Mouse (Mus musculus): ENCODE data around the gene Fbxw8. TPM values are rescaled to one million over a fixed set of nuclear protein-coding genes. Genes with fewer than 3 reads are reported as not detected.

Gene Fbxw8
- polyA plus RNA-seq (2015; fragmentation: Nextera tagmentation; extraction: Ambion mirVana) = 17.7 and 19.2 TPM in 2 replicates

GRCm38 (mm10) chr5:118154839-118155564 is at the start of gene Fbxw8:
Gene Fbxw8, minus strand, starts transcription at chr5:118155464.

GRCm38 (mm10) chr5:118164581-118164980 is 9.3 kb upstream of the Fbxw8 start, which contains the start of gene Hrk:
Gene Hrk, plus strand, starts transcription at chr5:118164648.

GRCm38 (mm10) chr5:118027698-118028190 is 127.5 kb downstream of the Fbxw8 start, which contains the start of gene Tesc:
Gene Tesc, plus strand, starts transcription at chr5:118027743.

Other genes starting within 250 kb of the Fbxw8 start
- gene Fbxo21, start 178.7 kb downstream of the Fbxw8 start, polyA plus RNA-seq (2015; fragmentation: Nextera tagmentation; extraction: Ambion mirVana) = 39.8 and 63.5 TPM in 2 replicates
- gene Tesc, start 127.7 kb downstream of the Fbxw8 start, polyA plus RNA-seq (2015; fragmentation: Nextera tagmentation; extraction: Ambion mirVana) = 90.8 and 137 TPM in 2 replicates
- gene Hrk, start 9.2 kb upstream of the Fbxw8 start, polyA plus RNA-seq (2015; fragmentation: Nextera tagmentation; extraction: Ambion mirVana) = 1.2 and 3.9 TPM in 2 replicates
- gene Rnft2, start 89.7 kb upstream of the Fbxw8 start, polyA plus RNA-seq (2015; fragmentation: Nextera tagmentation; extraction: Ambion mirVana) = 1.3 and 1.5 TPM in 2 replicates
- 5.6 and 5.9 TPM in 2 replicates for gene 2410131K14Rik, start 89.8 kb upstream of the Fbxw8 start, polyA plus RNA-seq (2015; fragmentation: Nextera tagmentation; extraction: Ambion mirVana)

Measured in adrenal gland, postnatal 0 days (tissue).